Mouse (Mus musculus) spleen, adult 2 months (tissue): ENCODE measurements at regions not wholly inside any gene's neighbourhood (a gene's known extent, or its start where the extent isn't known, plus 50 kb on each side); places are given as distances from the start of the nearest gene placed in this dataset.

Experiments used
- DNase-seq, 2 experiments: peaks; one replicate each; pipeline versions ENCODE4 v3.0.0 to v3.0.0-alpha.2; 2012 to 2021; ENCODE audit warnings: low spot score in 2 of 2, low read depth in 1 of 2
- H3K27ac ChIP-seq: fragments of 200-500 bp; 2 replicates; pipeline ENCODE4 v1.5.1; 2012; ENCODE audit warnings: low read length, inconsistent platforms; ENCODE audit not compliant: insufficient read depth
- H3K27me3 ChIP-seq: fragments of 200-500 bp; 2 replicates; pipeline ENCODE4 v1.6.1; 2012; ENCODE audit warnings: mild to moderate bottlenecking, moderate library complexity, low read length, inconsistent platforms; ENCODE audit not compliant: control insufficient read depth, insufficient read depth
- H3K36me3 ChIP-seq: fragments of 200-500 bp; 2 replicates; pipeline ENCODE4 v1.6.1; 2012; ENCODE audit warnings: mild to moderate bottlenecking, low read length, inconsistent platforms; ENCODE audit not compliant: control insufficient read depth, insufficient read depth
- H3K4me1 ChIP-seq: fragments of 200-500 bp; 2 replicates; pipeline ENCODE4 v1.6.1; 2011; ENCODE audit warnings: inconsistent platforms; ENCODE audit not compliant: control insufficient read depth, insufficient read depth, insufficient read length
- H3K4me3 ChIP-seq: fragments of 200-500 bp; 2 replicates; pipeline ENCODE4 v1.5.1; 2011; ENCODE audit warnings: mild to moderate bottlenecking, inconsistent platforms; ENCODE audit not compliant: insufficient read depth, insufficient read length; ENCODE audit errors: extremely low read depth
- CTCF ChIP-seq: fragments of 200-500 bp; IDR thresholded peaks from 2 replicates; pipeline ENCODE4 v1.5.1; 2011; ENCODE audit warnings: mild to moderate bottlenecking, inconsistent platforms; ENCODE audit not compliant: insufficient read depth, insufficient read length, insufficient replicate concordance; ENCODE audit errors: extremely low read depth
- POLR2A ChIP-seq: fragments of 200-500 bp; IDR thresholded peaks from 2 replicates; pipeline ENCODE4 v1.6.1; 2011; ENCODE audit warnings: low read depth, low read length, inconsistent platforms
- WGBS: fragments of 180-500 bp; shearing (Covaris S2); methylation state at CpG from one replicate; pipeline ENCODE4 v1.1.7; 2018; 5-methylcytosine and 5-hydroxymethylcytosine counted together

GRCm38 (mm10) chr8:115871381-115871780, 163.8 kb upstream of the Maf start:
- H3K4me1 ChIP-seq, result no peaks in the 10 kb centered on the region
- DNase-seq, result no peak
- H3K36me3 ChIP-seq, result no peaks in the 10 kb centered on the region
- WGBS, result 83% methylated on average over 5 of the region's 5 CpGs
- no peak overlapping the region for H3K4me3 ChIP-seq
- TF ChIP-seq POLR2A (no peak), CTCF (no peak)
- H3K27ac ChIP-seq, result no peak overlapping the region
- no peaks in the 10 kb centered on the region for H3K27me3 ChIP-seq

GRCm38 (mm10) chr8:115861381-115861780, 153.8 kb upstream of the Maf start:
- H3K4me1 ChIP-seq, result no peaks in the 10 kb centered on the region
- WGBS, result 89% methylated on average over 3 of the region's 3 CpGs
- H3K27me3 ChIP-seq, result no peaks in the 10 kb centered on the region
- no peaks in the 10 kb centered on the region for H3K36me3 ChIP-seq
- no peak overlapping the region for H3K27ac ChIP-seq
- no peak for DNase-seq
- TF ChIP-seq POLR2A, result no peak
- no peak overlapping the region for H3K4me3 ChIP-seq

GRCm38 (mm10) chr8:115859406-115859805, 151.8 kb upstream of the Maf start:
- H3K27me3 ChIP-seq, result no peaks in the 10 kb centered on the region
- no peak overlapping the region for H3K4me3 ChIP-seq
- DNase-seq, result no peak
- WGBS, result 91% methylated on average over 8 of the region's 8 CpGs
- TF ChIP-seq POLR2A (no peak), CTCF (no peak)
- no peak overlapping the region for H3K27ac ChIP-seq
- H3K4me1 ChIP-seq, result no peaks in the 10 kb centered on the region
- H3K36me3 ChIP-seq, result no peaks in the 10 kb centered on the region

GRCm38 (mm10) chr8:115856816-115857215, 149.2 kb upstream of the Maf start:
- Histone ChIP-seq H3K4me1 (no peaks in the 10 kb centered on the region), H3K4me3 (no peak overlapping the region), H3K27me3 (no peaks in the 10 kb centered on the region), H3K36me3 (no peaks in the 10 kb centered on the region), H3K27ac (no peak overlapping the region)
- TF ChIP-seq POLR2A (no peak), CTCF (no peak)
- 90% methylated on average over 10 of the region's 10 CpGs for WGBS
- no peak for DNase-seq

GRCm38 (mm10) chr8:115855934-115856629, 148.5 kb upstream of the Maf start:
- H3K4me3 ChIP-seq, result no peak overlapping the region
- no peaks in the 10 kb centered on the region for H3K27me3 ChIP-seq
- TF ChIP-seq POLR2A, result no peak
- TF ChIP-seq CTCF, result no peak
- WGBS, result 87% methylated on average over 8 of the region's 8 CpGs
- DNase-seq, result no peak
- no peak overlapping the region for H3K27ac ChIP-seq
- no peaks in the 10 kb centered on the region for H3K36me3 ChIP-seq
- H3K4me1 ChIP-seq, result no peaks in the 10 kb centered on the region

GRCm38 (mm10) chr8:115854209-115854900, 146.8 kb upstream of the Maf start:
- H3K27me3 ChIP-seq, result no peaks in the 10 kb centered on the region
- WGBS, result 85% methylated on average over 9 of the region's 9 CpGs
- no peaks in the 10 kb centered on the region for H3K36me3 ChIP-seq
- no peak overlapping the region for H3K4me3 ChIP-seq
- H3K27ac ChIP-seq, result no peak overlapping the region
- TF ChIP-seq CTCF (no peak), POLR2A (no peak)
- no peaks in the 10 kb centered on the region for H3K4me1 ChIP-seq
- DNase-seq, result no peak

- no peak for DNase-seq
- no peaks in the 10 kb centered on the region for H3K36me3 ChIP-seq
- H3K27me3 ChIP-seq, result no peaks in the 10 kb centered on the region
- H3K4me3 ChIP-seq, result no peak overlapping the region
- WGBS, result 81% methylated on average over 1 of the region's 1 CpGs
- TF ChIP-seq CTCF, result no peak
- no peak for TF ChIP-seq POLR2A
- H3K27ac ChIP-seq, result no peak overlapping the region
- H3K4me1 ChIP-seq, result no peaks in the 10 kb centered on the region
Observed at GRCm38 (mm10) chr8:115850552-115850951, 143.0 kb upstream of the Maf start.
